Mouse (Mus musculus) hindbrain, embryonic 16.5 days (tissue): ENCODE measurements at regions not wholly inside any gene's neighbourhood (a gene's known extent, or its start where the extent isn't known, plus 50 kb on each side); places are given as distances from the start of the nearest gene placed in this dataset.

Experiments
- ATAC-seq: fragments of 200-750 bp; cut with Nextera tagmentation; 2 replicates; pipeline ENCODE4 v1.8.0; 2017; ENCODE audit warnings: moderate TSS enrichment, moderate library complexity
- H3K27ac ChIP-seq: fragments of 300-500 bp; sonication (generic); 2 replicates; pipeline ENCODE4 v1.5.1; 2014; ENCODE audit warnings: low read depth, mild to moderate bottlenecking, control low read depth, low read length, moderate library complexity
- H3K27me3 ChIP-seq: fragments of 300-500 bp; sonication (generic); replicated peaks from 2 replicates; pipeline ENCODE4 v1.6.1; 2014; ENCODE audit warnings: low read length; ENCODE audit not compliant: control insufficient read depth, insufficient read depth
- H3K36me3 ChIP-seq: fragments of 300-500 bp; sonication (generic); 2 replicates; pipeline ENCODE4 v1.6.1; 2014; ENCODE audit warnings: mild to moderate bottlenecking, low read length, moderate library complexity, mixed read lengths; ENCODE audit not compliant: control insufficient read depth, insufficient read depth
- H3K4me1 ChIP-seq: fragments of 300-500 bp; sonication (generic); 2 replicates; pipeline ENCODE4 v1.6.1; 2014; ENCODE audit warnings: low read depth, low read length; ENCODE audit not compliant: control insufficient read depth, insufficient read depth
- H3K4me2 ChIP-seq: fragments of 300-500 bp; sonication (generic); 2 replicates; pipeline ENCODE4 v1.6.1; 2014; ENCODE audit warnings: mild to moderate bottlenecking, low read length, control low read depth, moderate library complexity
- H3K4me3 ChIP-seq: fragments of 300-500 bp; sonication (generic); 2 replicates; pipeline ENCODE4 v1.5.1; 2014; ENCODE audit warnings: mild to moderate bottlenecking, low read length, control low read depth, moderate library complexity
- H3K9ac ChIP-seq: fragments of 300-500 bp; sonication (generic); 2 replicates; pipeline ENCODE4 v1.6.1; 2014; ENCODE audit warnings: low read depth, mild to moderate bottlenecking, control low read depth, low read length, moderate library complexity
- H3K9me3 ChIP-seq: fragments of 300-500 bp; sonication (generic); 2 replicates; pipeline ENCODE4 v1.6.1; 2014; ENCODE audit warnings: mild to moderate bottlenecking, low read length, moderate library complexity; ENCODE audit not compliant: control insufficient read depth
- WGBS: fragments of 180-500 bp; shearing (Covaris S2); extraction: QIAGEN DNeasy Blood & Tissue Kit; methylation state at CpG from one replicate; pipeline ENCODE4 v1.1.7; 2014; 5-methylcytosine and 5-hydroxymethylcytosine counted together

- Histone ChIP-seq H3K9me3 (no peaks in the 10 kb centered on the region), H3K36me3 (no peaks in the 10 kb centered on the region), H3K4me2 (peak overlapping the region; percentile 15; the same call in 1 of the 2 replicates), H3K9ac (no peak overlapping the region), H3K4me1 (no peaks in the 10 kb centered on the region), H3K27me3 (no peaks in the 10 kb centered on the region), H3K27ac (no peak overlapping the region), H3K4me3 (no peak overlapping the region)
- ATAC-seq: peak; percentile 24; the same call in 1 of the 2 replicates
- 52% methylated on average over 18 of the region's 18 CpGs for WGBS
These were observed 195.6 kb downstream of the Emx2 start for GRCm38 (mm10) chr19:59653631-59654367.

DNA sequence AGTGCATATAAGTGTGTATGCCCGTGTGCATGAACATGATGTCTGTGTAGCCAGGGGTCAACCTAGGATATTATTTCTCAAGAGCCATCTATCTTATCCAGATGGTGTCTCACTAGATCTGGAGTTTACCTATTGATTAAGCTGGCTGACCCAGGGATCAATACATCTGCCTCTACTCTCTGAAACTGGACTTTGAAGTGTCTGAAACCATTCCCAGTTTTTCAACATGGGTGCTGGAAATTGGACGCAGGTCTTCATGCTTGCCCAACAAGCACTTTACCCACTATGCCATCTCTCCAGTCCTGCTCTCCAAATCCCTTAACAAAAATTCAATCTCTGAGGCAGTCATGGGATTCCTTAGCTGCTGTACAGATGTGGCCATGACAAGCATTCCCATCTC, 197.1 kb downstream of the Emx2 start:
- H3K9me3 ChIP-seq: no peaks in the 10 kb centered on the region
- H3K9ac ChIP-seq: no peak overlapping the region
- H3K4me1 ChIP-seq: no peaks in the 10 kb centered on the region
- no peaks in the 10 kb centered on the region for H3K27me3 ChIP-seq
- H3K4me2 ChIP-seq: no peak overlapping the region
- no peak overlapping the region for H3K27ac ChIP-seq
- H3K4me3 ChIP-seq: no peak overlapping the region
- ATAC-seq: no peak
- H3K36me3 ChIP-seq: no peaks in the 10 kb centered on the region
- 95% methylated on average over 2 of the region's 2 CpGs for whole genome bisulfite sequencing

- Histone ChIP-seq H3K4me3 (no peak overlapping the region), H3K27ac (no peak overlapping the region), H3K9me3 (no peaks in the 10 kb centered on the region), H3K36me3 (no peaks in the 10 kb centered on the region), H3K4me2 (no peak overlapping the region), H3K27me3 (no peaks in the 10 kb centered on the region), H3K9ac (no peak overlapping the region), H3K4me1 (no peaks in the 10 kb centered on the region)
- ATAC-seq: no peak
These were observed 211.6 kb downstream of the Emx2 start for GRCm38 (mm10) chr19:59669793-59670192.

DNA sequence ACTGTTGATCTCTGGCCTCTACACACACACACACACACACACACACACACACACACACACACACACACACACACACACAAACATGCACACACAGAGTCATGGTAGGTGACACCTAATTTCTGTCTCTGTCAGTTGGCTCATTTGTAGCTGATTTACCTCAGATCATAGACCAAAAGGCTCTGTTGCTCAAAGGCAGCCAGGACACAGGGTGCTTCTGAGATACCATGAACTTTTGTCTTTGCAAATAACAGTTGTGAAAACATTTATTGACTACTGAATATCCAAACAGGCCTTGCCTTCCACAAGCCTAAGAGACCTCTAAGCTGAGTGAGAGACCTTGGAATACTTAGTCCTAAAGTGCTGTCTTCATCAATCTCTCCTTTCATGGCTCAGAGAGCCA, 215.4 kb downstream of the Emx2 start:
- Histone ChIP-seq H3K27ac (no peak overlapping the region), H3K4me3 (no peak overlapping the region), H3K9ac (no peak overlapping the region), H3K4me1 (no peaks in the 10 kb centered on the region), H3K4me2 (no peak overlapping the region), H3K36me3 (no peaks in the 10 kb centered on the region), H3K9me3 (no peaks in the 10 kb centered on the region), H3K27me3 (no peaks in the 10 kb centered on the region)
- ATAC-seq: no peak

DNA sequence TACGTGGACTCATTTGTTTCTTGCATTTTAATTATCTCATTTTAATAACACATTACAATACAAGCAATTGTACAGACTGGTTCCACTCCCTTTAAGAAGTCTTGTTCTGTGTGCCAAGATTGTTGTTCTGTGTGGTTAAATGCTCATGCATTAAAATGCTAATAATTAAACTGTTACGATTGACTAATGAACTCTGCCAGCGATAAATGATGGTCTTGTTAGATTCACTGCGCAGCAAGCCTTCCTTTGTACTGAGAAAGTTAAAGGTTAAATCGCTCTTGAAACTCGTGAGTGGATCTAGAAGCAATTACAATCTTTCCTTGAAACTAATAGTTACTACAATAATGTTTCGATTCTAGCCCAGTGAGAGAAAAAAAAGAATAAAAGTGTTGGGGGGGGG, 221.0 kb downstream of the Emx2 start:
- H3K36me3 ChIP-seq: no peaks in the 10 kb centered on the region
- no peak overlapping the region for H3K4me2 ChIP-seq
- 46% methylated on average over 7 of the region's 7 CpGs for WGBS
- H3K4me1 ChIP-seq: no peaks in the 10 kb centered on the region
- H3K27me3 ChIP-seq: no peaks in the 10 kb centered on the region
- H3K4me3 ChIP-seq: no peak overlapping the region
- no peaks in the 10 kb centered on the region for H3K9me3 ChIP-seq
- ATAC-seq: no peak
- no peak overlapping the region for H3K27ac ChIP-seq
- no peak overlapping the region for H3K9ac ChIP-seq

DNA sequence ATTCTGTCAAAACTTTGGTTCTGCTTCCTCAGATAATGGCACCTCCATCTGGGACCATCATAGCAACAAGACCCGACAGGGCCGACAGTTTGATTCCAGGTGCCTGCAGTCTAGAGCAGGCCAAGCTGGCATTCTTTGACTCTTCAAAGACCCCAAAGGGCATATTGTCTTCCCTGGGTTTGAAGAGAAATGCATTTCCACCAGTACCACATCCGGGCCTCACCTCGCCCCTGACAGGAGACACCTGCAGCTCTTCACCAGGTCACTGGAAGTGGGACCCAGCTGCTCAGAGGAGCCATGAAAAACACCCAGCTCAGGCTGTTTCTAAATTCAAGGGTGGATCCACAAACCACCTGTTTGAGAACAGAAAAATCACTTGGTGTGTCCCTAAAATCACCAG, 222.2 kb downstream of the Emx2 start:
- Histone ChIP-seq H3K4me3 (no peak overlapping the region), H3K4me2 (no peak overlapping the region), H3K27me3 (no peaks in the 10 kb centered on the region), H3K27ac (no peak overlapping the region), H3K4me1 (no peaks in the 10 kb centered on the region), H3K9me3 (no peaks in the 10 kb centered on the region), H3K9ac (no peak overlapping the region), H3K36me3 (no peaks in the 10 kb centered on the region)
- ATAC-seq: no peak
- WGBS: 94% methylated on average over 4 of the region's 4 CpGs

DNA sequence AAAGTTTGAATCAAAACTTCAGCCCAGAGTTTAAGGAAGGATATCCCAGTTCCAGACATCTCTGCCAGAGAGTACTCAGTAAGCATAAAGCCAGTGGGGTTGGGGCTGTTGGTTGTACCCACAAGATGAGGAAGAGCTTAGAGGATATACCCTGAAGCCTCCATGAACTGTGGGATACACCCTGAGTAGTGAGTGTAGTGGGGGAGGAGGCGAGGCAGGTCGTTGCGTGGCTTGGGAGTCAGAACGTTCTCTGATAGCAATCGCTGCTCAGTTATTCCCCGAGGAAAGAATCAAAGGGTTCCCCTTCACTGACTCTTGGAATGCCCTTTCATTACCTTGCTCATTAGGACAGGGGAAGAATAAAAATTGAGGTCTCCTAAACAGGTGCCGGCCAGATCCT, 226.1 kb downstream of the Emx2 start:
- Histone ChIP-seq H3K4me1 (no peaks in the 10 kb centered on the region), H3K4me2 (no peak overlapping the region), H3K27me3 (no peaks in the 10 kb centered on the region), H3K9me3 (no peaks in the 10 kb centered on the region), H3K27ac (no peak overlapping the region), H3K9ac (no peak overlapping the region), H3K4me3 (no peak overlapping the region), H3K36me3 (no peaks in the 10 kb centered on the region)
- no peak for ATAC-seq
- WGBS: 77% methylated on average over 7 of the region's 7 CpGs

DNA sequence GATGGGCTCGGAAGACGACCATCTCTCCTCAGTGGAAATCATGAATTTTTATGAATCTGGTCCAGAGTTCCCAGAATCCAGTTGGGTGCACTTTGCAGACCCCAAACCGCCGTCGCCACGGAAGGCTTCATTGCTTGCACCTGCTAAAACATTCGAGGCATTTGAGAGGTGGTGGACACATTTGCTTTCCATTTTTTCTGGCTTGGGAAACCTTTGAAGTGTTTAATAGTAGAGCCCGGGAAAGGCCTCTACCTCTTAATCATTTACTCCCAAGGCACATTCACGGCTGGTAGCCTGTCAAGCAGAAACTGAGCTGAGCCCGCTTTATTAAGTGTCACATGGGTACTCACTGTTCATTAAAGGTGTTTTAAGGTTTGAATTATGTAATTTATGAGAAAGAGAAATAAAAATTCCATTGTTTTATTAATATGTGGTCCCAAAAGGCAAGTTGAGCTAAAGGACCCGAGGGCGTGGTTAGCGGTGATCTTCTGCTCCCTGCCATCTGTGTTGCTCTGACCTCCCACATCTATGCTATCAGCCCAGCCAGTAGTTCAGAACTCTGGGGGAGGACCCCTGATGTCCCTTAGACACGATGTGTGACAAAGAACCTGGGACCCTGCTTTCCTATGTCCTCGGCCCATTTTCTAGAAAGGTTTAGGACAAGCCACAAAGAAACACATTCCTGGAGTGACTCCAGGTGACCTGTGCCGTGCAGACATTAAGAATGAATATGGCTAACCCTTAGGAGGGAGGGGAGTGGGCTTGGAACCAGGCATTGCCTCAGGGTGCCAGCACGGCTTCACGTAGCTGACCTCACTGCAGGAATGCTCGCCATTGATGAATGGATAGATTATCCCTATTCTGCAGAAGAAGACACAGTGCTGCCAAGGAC, 227.9 kb downstream of the Emx2 start:
- Histone ChIP-seq H3K4me3 (no peak overlapping the region), H3K27me3 (no peaks in the 10 kb centered on the region), H3K9ac (no peak overlapping the region), H3K9me3 (no peaks in the 10 kb centered on the region), H3K27ac (no peak overlapping the region), H3K4me2 (no peak overlapping the region), H3K4me1 (no peaks in the 10 kb centered on the region), H3K36me3 (no peaks in the 10 kb centered on the region)
- 57% methylated on average over 19 of the region's 19 CpGs for WGBS
- ATAC-seq: no peak

DNA sequence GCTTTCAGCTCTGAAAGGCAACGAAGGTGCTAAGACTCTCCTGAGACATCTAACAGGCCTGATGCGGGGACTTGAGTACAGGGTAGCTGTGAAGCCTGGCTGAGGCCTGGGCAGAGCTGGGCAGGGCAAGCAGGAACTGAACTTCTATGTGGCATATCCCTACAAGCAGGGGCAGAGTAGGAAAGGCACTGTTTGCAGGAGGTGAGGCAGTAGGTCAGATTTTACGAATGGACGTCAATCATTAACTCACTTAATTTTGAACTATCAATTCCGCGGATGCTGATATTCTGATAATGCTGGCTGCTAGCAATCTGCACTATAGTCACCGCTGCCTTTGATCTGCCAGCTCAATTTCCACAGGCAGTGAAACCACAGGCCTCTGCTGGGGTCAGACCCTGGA, 229.0 kb downstream of the Emx2 start:
- H3K36me3 ChIP-seq: no peaks in the 10 kb centered on the region
- H3K27me3 ChIP-seq: no peaks in the 10 kb centered on the region
- no peak for ATAC-seq
- H3K4me1 ChIP-seq: no peaks in the 10 kb centered on the region
- no peaks in the 10 kb centered on the region for H3K9me3 ChIP-seq
- 90% methylated on average over 7 of the region's 7 CpGs for WGBS
- no peak overlapping the region for H3K27ac ChIP-seq
- H3K9ac ChIP-seq: no peak overlapping the region
- H3K4me2 ChIP-seq: no peak overlapping the region
- H3K4me3 ChIP-seq: no peak overlapping the region
